Mouse (Mus musculus) lung, adult 2 months (tissue): ENCODE results near the gene Wwc2.

Experiments used
- CTCF ChIP-seq: fragments of 200-500 bp; IDR thresholded peaks from 2 replicates; pipeline ENCODE4 v1.5.1; 2011; ENCODE audit warnings: mild to moderate bottlenecking, low read length, control low read depth; ENCODE audit not compliant: insufficient read depth
- POLR2A ChIP-seq: fragments of 200-500 bp; IDR thresholded peaks from 2 replicates; pipeline ENCODE4 v1.6.1; 2011; ENCODE audit warnings: low read depth, mild to moderate bottlenecking, control low read depth, low read length, borderline replicate concordance; ENCODE audit errors: extremely low read depth

- no peak for TF ChIP-seq CTCF
- TF ChIP-seq POLR2A, result no peak
Measured at GRCm38 (mm10) chr8:47804262-47804661, 186.5 kb downstream of the Wwc2 start.
